Mouse (Mus musculus): ENCODE data around the gene Kif2b. TPM values are rescaled to one million over a fixed set of nuclear protein-coding genes. Genes with fewer than 3 reads are reported as not detected.

The Kif2b gene
- not detected in 2 replicates for polyA plus RNA-seq (2015; fragmentation: Nextera tagmentation; extraction: Ambion mirVana)

DNA sequence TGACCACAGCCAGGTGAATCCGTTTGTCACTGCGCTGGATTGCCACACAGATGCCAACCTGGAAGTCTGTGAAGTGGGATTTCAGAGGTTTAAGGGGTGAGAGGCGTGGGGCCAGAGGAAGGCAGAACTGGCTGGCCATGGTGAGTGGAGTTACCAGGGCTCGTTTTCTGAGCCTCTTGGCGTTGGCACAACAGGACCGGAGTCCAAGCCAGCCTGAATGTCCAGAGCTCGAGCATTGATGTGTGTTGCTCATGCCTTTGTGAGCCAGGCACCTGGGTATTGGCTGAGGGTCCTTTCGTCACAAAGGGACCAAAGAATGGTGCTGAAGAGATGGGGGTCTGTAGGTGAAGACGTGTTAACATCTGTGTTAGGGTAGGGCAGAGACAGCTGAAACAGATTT, at the start of gene Kif2b:
Gene Kif2b (minus strand): TSS at position 242 of the 400 bp plus-strand sequence.
- no peak within 1 kb of the TSS for H3K9ac ChIP-seq (ENCODE audit: low read length)
- no peak within 1 kb of the TSS for H3K4me2 ChIP-seq (ENCODE audit: low read depth, low read length)
- H3K27me3 ChIP-seq (ENCODE audit: control insufficient read depth, insufficient read depth, low read length) = no peaks in the 10 kb centered on the region
- H3K4me3 ChIP-seq (ENCODE audit: low read length) = no peak within 1 kb of the TSS
- WGBS = 87% methylated on average over 9 of the region's 9 CpGs
- H3K36me3 ChIP-seq (ENCODE audit: control insufficient read depth, insufficient read depth) = no peaks in the 10 kb centered on the region
- H3K9me3 ChIP-seq (replicated peaks; ENCODE audit: control insufficient read depth, low read length) = 0 out of 2 replicates have a peak, but pooled peaks cover 3% of the 10 kb centered on the region
- no peak for ATAC-seq (replicated peaks; ENCODE audit: extremely low read depth, insufficient read depth, low FRiP score)
- H3K4me1 ChIP-seq (ENCODE audit: control insufficient read depth, insufficient read depth, low read length) = no peaks in the 10 kb centered on the region
- no peak within 1 kb of the TSS for H3K27ac ChIP-seq (ENCODE audit: low read length)

DNA sequence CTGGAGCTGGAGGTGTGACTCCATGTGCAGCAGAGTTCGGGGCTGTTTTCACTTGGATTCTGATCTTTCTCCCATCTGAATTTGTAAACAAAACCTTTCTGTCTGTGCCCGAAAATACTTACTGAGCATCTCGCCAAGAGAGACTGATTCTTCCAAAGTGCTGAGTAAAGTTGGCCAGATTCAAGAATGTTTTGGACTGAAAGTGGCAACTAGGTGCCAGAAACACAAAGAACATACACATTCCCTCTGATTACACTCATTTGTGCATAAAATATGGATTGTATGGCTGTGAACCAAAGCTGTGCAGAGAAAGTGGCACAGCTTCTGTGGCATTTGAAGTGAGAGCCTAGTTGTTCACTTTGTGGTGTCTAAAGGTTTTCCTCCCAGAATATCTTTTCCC, 15.7 kb upstream of the Kif2b start:
- WGBS = 59% methylated on average over 3 of the region's 3 CpGs
- H3K27me3 ChIP-seq (ENCODE audit: control insufficient read depth, insufficient read depth, low read length) = no peaks in the 10 kb centered on the region
- ATAC-seq (replicated peaks; ENCODE audit: extremely low read depth, insufficient read depth, low FRiP score) = no peak
- H3K27ac ChIP-seq (ENCODE audit: low read length) = no peak overlapping the region
- H3K4me1 ChIP-seq (ENCODE audit: control insufficient read depth, insufficient read depth, low read length) = no peaks in the 10 kb centered on the region
- H3K4me2 ChIP-seq (ENCODE audit: low read depth, low read length) = no peak overlapping the region
- H3K9ac ChIP-seq (ENCODE audit: low read length) = no peak overlapping the region
- H3K36me3 ChIP-seq (ENCODE audit: control insufficient read depth, insufficient read depth) = no peaks in the 10 kb centered on the region
- H3K9me3 ChIP-seq (replicated peaks; ENCODE audit: control insufficient read depth, low read length) = no peaks in the 10 kb centered on the region
- H3K4me3 ChIP-seq (ENCODE audit: low read length) = no peak overlapping the region

DNA sequence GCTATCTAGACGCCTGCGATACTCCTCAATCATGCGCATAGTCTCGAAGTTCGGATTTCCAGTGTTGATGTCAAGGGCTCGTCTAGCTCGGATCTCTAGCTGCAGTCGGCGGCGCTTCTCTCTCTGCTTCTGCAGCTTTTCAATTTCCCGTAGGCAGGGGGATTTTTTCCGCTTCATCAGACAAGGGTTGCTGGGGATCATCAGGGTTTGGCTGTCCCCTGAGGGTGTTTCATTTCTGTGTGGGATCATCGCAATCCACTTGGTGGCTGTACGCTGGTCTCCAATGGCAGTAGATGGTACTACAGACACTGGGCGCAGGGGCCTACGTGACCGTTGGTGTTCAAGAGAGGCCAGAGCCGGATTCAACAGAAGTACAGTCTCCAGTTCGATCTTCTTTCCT, 502 bp downstream of the Kif2b start:
- Histone ChIP-seq H3K9ac (ENCODE audit: low read length) (no peak overlapping the region), H3K27me3 (ENCODE audit: control insufficient read depth, insufficient read depth, low read length) (no peaks in the 10 kb centered on the region), H3K4me2 (ENCODE audit: low read depth, low read length) (no peak overlapping the region), H3K36me3 (ENCODE audit: control insufficient read depth, insufficient read depth) (no peaks in the 10 kb centered on the region), H3K4me3 (ENCODE audit: low read length) (no peak overlapping the region), H3K4me1 (ENCODE audit: control insufficient read depth, insufficient read depth, low read length) (no peaks in the 10 kb centered on the region), H3K27ac (ENCODE audit: low read length) (no peak overlapping the region), H3K9me3 (replicated peaks; ENCODE audit: control insufficient read depth, low read length) (0 out of 2 replicates have a peak, but pooled peaks cover 3% of the 10 kb centered on the region)
- WGBS = 90% methylated on average over 19 of the region's 19 CpGs
- ATAC-seq (replicated peaks; ENCODE audit: extremely low read depth, insufficient read depth, low FRiP score) = no peak

DNA sequence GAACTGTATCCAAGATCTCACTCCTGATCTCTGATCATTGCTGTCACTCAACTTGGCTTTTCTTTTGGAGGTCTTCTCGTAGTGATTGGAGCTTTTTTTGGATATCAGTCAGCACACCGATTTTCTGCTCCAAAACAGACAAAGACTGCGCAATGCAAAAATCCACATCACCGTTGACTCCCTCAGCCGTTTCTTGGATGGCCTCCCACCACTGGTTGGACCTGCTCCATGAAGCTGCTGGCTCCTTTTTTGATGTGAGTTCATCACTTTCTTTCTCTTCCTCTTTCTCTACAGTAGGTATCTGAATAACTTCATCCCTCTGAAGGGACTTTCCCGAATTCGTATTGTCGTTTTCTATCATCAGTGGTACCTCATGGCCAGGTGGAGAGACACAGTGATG, 2.0 kb downstream of the Kif2b start:
- ATAC-seq (replicated peaks; ENCODE audit: extremely low read depth, insufficient read depth, low FRiP score) = no peak
- Histone ChIP-seq H3K4me1 (ENCODE audit: control insufficient read depth, insufficient read depth, low read length) (no peaks in the 10 kb centered on the region), H3K4me3 (ENCODE audit: low read length) (no peak overlapping the region), H3K9ac (ENCODE audit: low read length) (no peak overlapping the region), H3K4me2 (ENCODE audit: low read depth, low read length) (no peak overlapping the region), H3K36me3 (ENCODE audit: control insufficient read depth, insufficient read depth) (no peaks in the 10 kb centered on the region), H3K9me3 (replicated peaks; ENCODE audit: control insufficient read depth, low read length) (0 out of 2 replicates have a peak, but pooled peaks cover 3% of the 10 kb centered on the region), H3K27me3 (ENCODE audit: control insufficient read depth, insufficient read depth, low read length) (no peaks in the 10 kb centered on the region), H3K27ac (ENCODE audit: low read length) (no peak overlapping the region)
- WGBS = 83% methylated on average over 8 of the region's 8 CpGs

DNA sequence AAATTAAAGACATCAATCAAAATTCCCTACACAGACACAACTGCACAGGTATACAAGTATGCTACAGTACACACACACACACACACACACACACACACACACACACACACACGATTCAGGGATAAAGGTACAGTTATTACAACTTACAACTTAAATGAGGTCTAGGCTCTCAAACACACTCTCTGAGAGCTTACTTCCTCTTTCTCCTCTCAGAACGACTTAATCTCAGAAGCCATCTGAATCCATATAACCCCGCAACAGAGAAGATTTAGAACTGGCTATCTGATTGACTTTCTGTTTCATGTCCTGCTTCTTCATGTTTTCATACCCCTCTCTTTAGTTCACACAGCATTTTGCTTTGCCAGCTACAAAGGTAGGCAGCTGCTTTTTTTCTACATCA, 2.9 kb downstream of the Kif2b start:
- Histone ChIP-seq H3K9me3 (replicated peaks; ENCODE audit: control insufficient read depth, low read length) (0 out of 2 replicates have a peak, but pooled peaks cover 3% of the 10 kb centered on the region), H3K9ac (ENCODE audit: low read length) (no peak overlapping the region), H3K36me3 (ENCODE audit: control insufficient read depth, insufficient read depth) (no peaks in the 10 kb centered on the region), H3K27ac (ENCODE audit: low read length) (no peak overlapping the region), H3K4me2 (ENCODE audit: low read depth, low read length) (no peak overlapping the region), H3K4me1 (ENCODE audit: control insufficient read depth, insufficient read depth, low read length) (no peaks in the 10 kb centered on the region), H3K4me3 (ENCODE audit: low read length) (no peak overlapping the region), H3K27me3 (ENCODE audit: control insufficient read depth, insufficient read depth, low read length) (no peaks in the 10 kb centered on the region)
- ATAC-seq (replicated peaks; ENCODE audit: extremely low read depth, insufficient read depth, low FRiP score) = no peak
- 61% methylated on average over 3 of the region's 3 CpGs for WGBS

DNA sequence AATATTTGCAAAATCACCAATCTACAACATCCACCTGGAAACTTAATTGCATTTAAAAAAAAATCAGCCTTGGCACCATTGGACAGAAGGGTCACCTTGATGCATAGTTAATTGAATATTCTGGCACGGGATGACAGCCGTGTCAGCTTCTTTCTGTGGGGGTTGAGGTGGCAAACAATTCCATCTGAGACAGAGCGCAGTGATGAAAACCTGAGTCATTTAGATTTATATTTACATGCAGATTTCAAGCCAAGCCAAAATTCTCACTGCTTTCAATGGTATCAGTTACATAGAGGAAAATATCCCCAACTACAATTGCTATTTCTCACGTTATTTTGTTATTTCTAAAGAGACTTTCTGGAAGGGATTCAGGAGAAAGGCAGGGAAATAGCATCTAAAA, 46.6 kb downstream of the Kif2b start:
- H3K36me3 ChIP-seq (ENCODE audit: control insufficient read depth, insufficient read depth) = no peaks in the 10 kb centered on the region
- WGBS = 76% methylated on average over 4 of the region's 4 CpGs
- H3K4me2 ChIP-seq (ENCODE audit: low read depth, low read length) = no peak overlapping the region
- no peaks in the 10 kb centered on the region for H3K27me3 ChIP-seq (ENCODE audit: control insufficient read depth, insufficient read depth, low read length)
- no peak overlapping the region for H3K27ac ChIP-seq (ENCODE audit: low read length)
- no peaks in the 10 kb centered on the region; the same call in 1 of the 2 replicates for H3K9me3 ChIP-seq (replicated peaks; ENCODE audit: control insufficient read depth, low read length)
- no peak overlapping the region for H3K4me3 ChIP-seq (ENCODE audit: low read length)
- no peak overlapping the region for H3K9ac ChIP-seq (ENCODE audit: low read length)
- ATAC-seq (replicated peaks; ENCODE audit: extremely low read depth, insufficient read depth, low FRiP score) = no peak
- no peaks in the 10 kb centered on the region for H3K4me1 ChIP-seq (ENCODE audit: control insufficient read depth, insufficient read depth, low read length)

Data from heart, embryonic 16.5 days (tissue).